Mouse (Mus musculus) cerebellum, adult 18-20 months (tissue): ENCODE measurements around the gene Thy1.

Experiments used
- DNase-seq, 2 experiments: peaks; one replicate each; pipeline ENCODE4 v3.0.0; 2021

Thy1 gene

GRCm38 (mm10) chr9:44033957-44034727 lies 9.0 kb upstream of the Thy1 start:
- DNase-seq, result no peak

- DNase-seq, result no peak
These were observed 6.1 kb upstream of the Thy1 start for GRCm38 (mm10) chr9:44037106-44037505.

- DNase-seq, result no peak
These were observed 1.4 kb upstream of the Thy1 start for GRCm38 (mm10) chr9:44041511-44042395.

DNA sequence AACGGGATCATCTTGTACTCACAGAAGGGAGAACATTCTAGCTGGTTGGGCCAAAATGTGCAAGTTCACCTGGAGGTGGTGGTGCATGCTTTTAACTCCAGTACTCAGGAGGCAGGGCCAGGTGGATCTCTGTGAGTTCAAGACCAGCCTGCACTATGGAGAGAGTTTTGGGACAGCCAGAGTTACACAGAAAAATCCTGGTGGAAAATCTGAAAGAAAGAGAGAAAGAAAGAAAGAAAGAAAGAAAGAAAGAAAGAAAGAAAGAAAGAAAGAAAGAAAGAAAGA lies 846 bp upstream of the Thy1 start:
- DNase-seq, result no peak

- DNase-seq, result peak; percentile 41 to 47
These were observed 683 bp downstream of the Thy1 start for GRCm38 (mm10) chr9:44043708-44044425.

GRCm38 (mm10) chr9:44044426-44045157 lies 1.4 kb downstream of the Thy1 start:
- peak; percentile 66 to 75 for DNase-seq

- no peak for DNase-seq
These were observed 2.1 kb downstream of the Thy1 start for GRCm38 (mm10) chr9:44045158-44045883.

- DNase-seq, result no peak
These were observed 2.7 kb downstream of the Thy1 start for GRCm38 (mm10) chr9:44045884-44046272.

DNA sequence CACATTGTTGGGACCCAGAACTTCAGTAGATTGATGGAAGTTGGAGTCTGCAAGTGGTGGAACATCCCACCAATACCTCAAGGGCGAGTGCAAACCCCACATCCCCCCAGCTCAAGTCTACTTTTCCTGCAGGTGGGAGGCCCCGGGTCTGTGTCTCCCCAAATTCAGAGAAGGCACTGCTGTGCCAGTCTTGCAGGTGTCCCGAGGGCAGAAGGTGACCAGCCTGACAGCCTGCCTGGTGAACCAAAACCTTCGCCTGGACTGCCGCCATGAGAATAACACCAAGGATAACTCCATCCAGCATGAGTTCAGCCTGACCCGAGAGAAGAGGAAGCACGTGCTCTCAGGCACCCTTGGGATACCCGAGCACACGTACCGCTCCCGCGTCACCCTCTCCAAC lies 3.2 kb downstream of the Thy1 start:
- peak in 1 of 2 experiments; percentile 4 for DNase-seq

- no peak for DNase-seq
These were observed 3.9 kb downstream of the Thy1 start for GRCm38 (mm10) chr9:44047071-44047470.

- DNase-seq, result no peak
These were observed 4.6 kb downstream of the Thy1 start for GRCm38 (mm10) chr9:44047571-44048490.

- no peak for DNase-seq
These were observed 5.6 kb downstream of the Thy1 start for GRCm38 (mm10) chr9:44048541-44049380.

DNA sequence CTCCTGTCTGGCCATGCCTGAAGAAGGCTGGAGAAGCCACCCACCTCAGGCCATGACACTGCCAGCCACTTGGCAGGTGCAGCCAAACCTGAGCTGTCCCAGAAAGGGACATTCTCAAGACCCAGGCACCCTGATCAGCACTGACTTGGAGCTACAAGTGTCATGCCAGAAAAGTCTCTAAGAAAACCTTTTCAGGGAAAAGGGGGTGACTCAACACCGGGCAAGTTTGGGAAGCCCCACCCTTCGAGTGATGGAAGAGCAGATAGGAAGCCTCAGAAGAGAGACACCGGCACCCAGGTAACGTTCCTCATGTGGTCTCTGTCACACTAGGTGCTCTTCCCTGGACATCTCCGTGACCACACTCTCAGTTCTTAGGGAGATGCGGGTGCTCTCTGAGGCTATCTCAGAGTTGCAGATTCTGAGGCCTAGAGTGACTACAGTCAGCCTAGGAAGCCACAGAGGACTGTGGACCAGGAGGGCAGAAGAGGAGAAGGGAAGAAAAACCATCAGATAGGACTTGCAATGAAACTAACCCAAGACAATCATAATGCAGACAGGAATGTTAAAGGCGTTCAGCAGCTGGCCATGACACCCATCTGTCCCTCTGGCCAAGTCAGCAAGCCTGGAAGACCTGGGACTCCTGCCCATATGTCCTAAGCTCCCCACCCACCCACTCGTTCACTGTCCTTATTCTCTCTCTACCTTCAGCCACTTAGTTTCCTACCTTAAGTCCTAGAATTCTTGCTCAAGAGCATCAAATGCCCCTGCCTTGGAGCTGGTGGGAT lies 6.4 kb downstream of the Thy1 start:
- no peak for DNase-seq

DNA sequence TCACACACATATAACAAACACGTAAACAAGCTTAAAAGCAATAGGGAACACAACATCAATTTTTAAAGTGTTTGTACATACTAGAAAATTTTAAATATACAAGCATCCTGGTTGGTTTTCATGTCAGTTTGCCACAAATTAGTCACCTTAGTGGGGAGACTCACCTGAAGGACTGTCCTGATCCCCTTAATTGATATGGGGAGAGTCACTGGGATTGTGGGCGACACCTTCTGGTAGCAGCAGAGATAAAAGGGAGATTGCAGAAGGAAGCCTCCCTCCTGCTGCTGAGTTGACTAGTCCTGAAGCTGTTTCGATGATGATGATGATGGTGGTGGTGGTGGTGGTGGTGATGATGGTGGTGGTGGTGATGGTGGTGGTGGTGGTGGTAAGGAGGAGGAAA lies 9.7 kb downstream of the Thy1 start:
- peak in 1 of 2 experiments; percentile 12 for DNase-seq

GRCm38 (mm10) chr9:44053936-44054335 lies 10.8 kb downstream of the Thy1 start:
- no peak for DNase-seq

DNA sequence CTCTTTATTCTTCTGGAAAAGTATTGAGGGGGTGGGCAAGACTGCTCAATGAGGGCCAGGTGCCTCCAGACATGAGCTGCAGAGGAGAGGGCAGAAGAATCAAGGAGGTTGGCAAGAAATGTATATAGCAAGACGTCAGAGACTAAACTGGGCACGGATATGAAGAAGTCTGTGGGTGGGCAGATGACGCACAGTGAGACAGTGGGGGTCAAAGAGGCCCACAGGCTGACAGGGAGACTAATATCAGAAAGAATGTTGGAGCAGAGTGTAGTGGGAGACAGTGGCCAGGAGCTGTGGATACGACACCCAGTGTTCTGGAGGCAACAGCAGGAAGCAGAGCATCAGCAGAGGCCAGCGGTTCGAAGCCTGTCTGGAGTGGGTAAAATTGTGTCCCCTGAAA lies 15.4 kb downstream of the Thy1 start:
- no peak for DNase-seq

- no peak for DNase-seq
These were observed 22.0 kb downstream of the Thy1 start for GRCm38 (mm10) chr9:44065177-44065576.

DNA sequence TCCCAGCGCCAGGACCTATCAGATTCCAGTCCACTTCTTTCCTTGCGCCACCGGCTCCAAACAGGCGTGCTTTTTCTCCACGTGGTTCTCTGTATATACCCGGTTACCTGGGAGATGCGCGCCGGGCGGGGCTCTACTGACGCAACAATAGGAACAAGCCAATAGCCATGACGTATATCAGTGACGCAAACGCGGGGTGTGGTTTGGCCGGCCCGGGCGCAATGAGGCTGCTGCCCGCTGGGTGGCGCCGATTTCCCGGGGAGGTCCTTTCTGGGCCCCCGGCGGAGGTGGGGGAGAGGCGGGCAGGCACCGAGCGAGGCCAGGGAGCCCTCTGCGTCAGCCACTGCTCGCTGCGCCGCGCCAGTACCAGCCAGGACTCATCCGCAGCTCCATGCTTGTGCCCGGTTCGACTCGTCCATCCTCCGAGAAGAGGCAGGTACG lies 23.6 kb downstream of the Thy1 start, which contains the start of gene Usp2:
Usp2 (plus strand) TSS at position 237 of the 441 bp plus-strand sequence.
- DNase-seq, result peak; percentile 99 to 100
